Mouse (Mus musculus): ENCODE measurements at regions not wholly inside any gene's neighbourhood (a gene's known extent, or its start where the extent isn't known, plus 50 kb on each side); places are given as distances from the start of the nearest gene placed in this dataset.

- Histone ChIP-seq H3K27ac (no peak overlapping the region), H3K4me1 (peaks cover 21% of the 10 kb centered on the region), H3K27me3 (peaks cover 35% of the 10 kb centered on the region)
Measured at GRCm38 (mm10) chr9:61158192-61158770, 213.9 kb upstream of the Tle3 start.

GRCm38 (mm10) chr9:61159159-61159558 lies 213.0 kb upstream of the Tle3 start:
- no peak for ATAC-seq (ENCODE audit: insufficient number of reproducible peaks, low FRiP score, low TSS enrichment, low read depth)
- H3K4me2 ChIP-seq: no peak overlapping the region
- 53% methylated on average over 2 of the region's 2 CpGs for WGBS
- no peak overlapping the region for H3K4me3 ChIP-seq
- no peak overlapping the region for H3K9ac ChIP-seq
- H3K36me3 ChIP-seq: no peaks in the 10 kb centered on the region
- H3K27ac ChIP-seq: no peak overlapping the region
- peaks cover 30% of the 10 kb centered on the region for H3K4me1 ChIP-seq
- H3K27me3 ChIP-seq: peaks cover 35% of the 10 kb centered on the region
- H3K9me3 ChIP-seq: no peaks in the 10 kb centered on the region

More at GRCm38 (mm10) chr9:61158192-61158770, 213.9 kb upstream of the Tle3 start:
- 0 out of 2 replicates have a peak, but pooled peaks have one; percentile 38 for ATAC-seq (ENCODE audit: insufficient number of reproducible peaks, low FRiP score, low TSS enrichment, low read depth)
- WGBS: 38% methylated on average over 10 of the region's 10 CpGs
- no peak overlapping the region for H3K4me2 ChIP-seq
- H3K36me3 ChIP-seq: no peaks in the 10 kb centered on the region
- H3K9ac ChIP-seq: no peak overlapping the region
- no peak overlapping the region for H3K4me3 ChIP-seq
- no peaks in the 10 kb centered on the region for H3K9me3 ChIP-seq

GRCm38 (mm10) chr9:61159616-61160015 lies 212.6 kb upstream of the Tle3 start:
- no peak overlapping the region for H3K4me2 ChIP-seq
- no peak overlapping the region for H3K4me3 ChIP-seq
- no peaks in the 10 kb centered on the region for H3K36me3 ChIP-seq
- no peak overlapping the region for H3K27ac ChIP-seq
- WGBS: 63% methylated on average over 10 of the region's 10 CpGs
- H3K4me1 ChIP-seq: peaks cover 35% of the 10 kb centered on the region
- no peak overlapping the region for H3K9ac ChIP-seq
- no peaks in the 10 kb centered on the region for H3K9me3 ChIP-seq
- ATAC-seq (ENCODE audit: insufficient number of reproducible peaks, low FRiP score, low TSS enrichment, low read depth): no peak
- H3K27me3 ChIP-seq: peaks cover 35% of the 10 kb centered on the region

- Histone ChIP-seq H3K9me3 (no peaks in the 10 kb centered on the region), H3K4me1 (peaks cover 57% of the 10 kb centered on the region), H3K27me3 (peaks cover 31% of the 10 kb centered on the region), H3K4me2 (no peak overlapping the region), H3K27ac (no peak overlapping the region), H3K9ac (no peak overlapping the region), H3K4me3 (no peak overlapping the region), H3K36me3 (no peaks in the 10 kb centered on the region)
- no peak for ATAC-seq (ENCODE audit: insufficient number of reproducible peaks, low FRiP score, low TSS enrichment, low read depth)
- WGBS: 85% methylated on average over 10 of the region's 10 CpGs
Measured at GRCm38 (mm10) chr9:61162884-61163283, 209.3 kb upstream of the Tle3 start.

- peak; percentile 15; the same call in 1 of the 2 replicates for ATAC-seq (ENCODE audit: insufficient number of reproducible peaks, low FRiP score, low TSS enrichment, low read depth)
- no peak overlapping the region for H3K4me3 ChIP-seq
- no peak overlapping the region for H3K9ac ChIP-seq
- peak overlapping the region; percentile 75 for H3K27ac ChIP-seq
- H3K9me3 ChIP-seq: no peaks in the 10 kb centered on the region
- no peaks in the 10 kb centered on the region for H3K36me3 ChIP-seq
- H3K27me3 ChIP-seq: peaks cover 31% of the 10 kb centered on the region
- WGBS: 17% methylated on average over 19 of the region's 19 CpGs
- peaks cover 58% of the 10 kb centered on the region for H3K4me1 ChIP-seq
- H3K4me2 ChIP-seq: peak overlapping the region; percentile 7
Measured at GRCm38 (mm10) chr9:61163671-61164288, 208.4 kb upstream of the Tle3 start.

GRCm38 (mm10) chr9:61164501-61165251 lies 207.5 kb upstream of the Tle3 start:
- ATAC-seq (ENCODE audit: insufficient number of reproducible peaks, low FRiP score, low TSS enrichment, low read depth): peak; percentile 85
- Histone ChIP-seq H3K27ac (peak overlapping the region; percentile 75), H3K9me3 (no peaks in the 10 kb centered on the region), H3K4me1 (peaks cover 62% of the 10 kb centered on the region), H3K4me2 (peak overlapping the region; percentile 7; the same call in 1 of the 2 replicates), H3K27me3 (peaks cover 34% of the 10 kb centered on the region), H3K9ac (no peak overlapping the region), H3K4me3 (no peak overlapping the region), H3K36me3 (no peaks in the 10 kb centered on the region)
- 31% methylated on average over 11 of the region's 11 CpGs for WGBS

- H3K4me3 ChIP-seq: no peak overlapping the region
- 90% methylated on average over 2 of the region's 2 CpGs for WGBS
- H3K9ac ChIP-seq: no peak overlapping the region
- no peaks in the 10 kb centered on the region for H3K9me3 ChIP-seq
- no peak for ATAC-seq (ENCODE audit: insufficient number of reproducible peaks, low FRiP score, low TSS enrichment, low read depth)
- H3K27me3 ChIP-seq: peaks cover 30% of the 10 kb centered on the region
- no peaks in the 10 kb centered on the region for H3K36me3 ChIP-seq
- H3K4me2 ChIP-seq: no peak overlapping the region
- H3K27ac ChIP-seq: no peak overlapping the region
- H3K4me1 ChIP-seq: peaks cover 65% of the 10 kb centered on the region
Measured at GRCm38 (mm10) chr9:61166115-61166514, 206.1 kb upstream of the Tle3 start.

- Histone ChIP-seq H3K9ac (no peak overlapping the region), H3K4me3 (no peak overlapping the region), H3K9me3 (no peaks in the 10 kb centered on the region), H3K27me3 (peaks cover 21% of the 10 kb centered on the region), H3K36me3 (no peaks in the 10 kb centered on the region), H3K4me2 (no peak overlapping the region), H3K27ac (no peak overlapping the region), H3K4me1 (peaks cover 64% of the 10 kb centered on the region)
- ATAC-seq (ENCODE audit: insufficient number of reproducible peaks, low FRiP score, low TSS enrichment, low read depth): no peak
- WGBS: 60% methylated on average over 11 of the region's 11 CpGs
Measured at GRCm38 (mm10) chr9:61167097-61167842, 204.9 kb upstream of the Tle3 start.

- no peak for ATAC-seq (ENCODE audit: insufficient number of reproducible peaks, low FRiP score, low TSS enrichment, low read depth)
- no peaks in the 10 kb centered on the region for H3K36me3 ChIP-seq
- no peak overlapping the region for H3K27ac ChIP-seq
- H3K4me3 ChIP-seq: no peak overlapping the region
- peaks cover 8% of the 10 kb centered on the region; the same call in 1 of the 2 replicates for H3K27me3 ChIP-seq
- H3K9ac ChIP-seq: no peak overlapping the region
- H3K9me3 ChIP-seq: no peaks in the 10 kb centered on the region
- peaks cover 48% of the 10 kb centered on the region for H3K4me1 ChIP-seq
- H3K4me2 ChIP-seq: no peak overlapping the region
- WGBS: 75% methylated on average over 7 of the region's 7 CpGs
Measured at GRCm38 (mm10) chr9:61168931-61169330, 203.2 kb upstream of the Tle3 start.

- H3K9me3 ChIP-seq: no peaks in the 10 kb centered on the region
- H3K27me3 ChIP-seq: peaks cover 12% of the 10 kb centered on the region; the same call in 1 of the 2 replicates
- H3K36me3 ChIP-seq: no peaks in the 10 kb centered on the region
- H3K27ac ChIP-seq: no peak overlapping the region
- H3K4me2 ChIP-seq: no peak overlapping the region
- no peak overlapping the region for H3K4me3 ChIP-seq
- H3K9ac ChIP-seq: no peak overlapping the region
- WGBS: 48% methylated on average over 9 of the region's 9 CpGs
- peaks cover 41% of the 10 kb centered on the region for H3K4me1 ChIP-seq
- peak; percentile 25; the same call in 1 of the 2 replicates for ATAC-seq (ENCODE audit: insufficient number of reproducible peaks, low FRiP score, low TSS enrichment, low read depth)
Measured at GRCm38 (mm10) chr9:61169506-61170090, 202.6 kb upstream of the Tle3 start.

GRCm38 (mm10) chr9:61170921-61171320 lies 201.2 kb upstream of the Tle3 start:
- no peaks in the 10 kb centered on the region for H3K36me3 ChIP-seq
- no peak overlapping the region for H3K9ac ChIP-seq
- WGBS: 97% methylated on average over 6 of the region's 6 CpGs
- H3K4me1 ChIP-seq: peaks cover 30% of the 10 kb centered on the region
- no peaks in the 10 kb centered on the region for H3K9me3 ChIP-seq
- peaks cover 11% of the 10 kb centered on the region; the same call in 1 of the 2 replicates for H3K27me3 ChIP-seq
- H3K4me3 ChIP-seq: no peak overlapping the region
- no peak overlapping the region for H3K27ac ChIP-seq
- no peak overlapping the region for H3K4me2 ChIP-seq
- ATAC-seq (ENCODE audit: insufficient number of reproducible peaks, low FRiP score, low TSS enrichment, low read depth): no peak
